Mouse (Mus musculus): ENCODE measurements around the gene Fam186a. TPM values are rescaled to one million over a fixed set of nuclear protein-coding genes. Genes with fewer than 3 reads are reported as not detected.

Fam186a gene
- polyA plus RNA-seq, 1 experiment from 2014 or later: not detected

DNA sequence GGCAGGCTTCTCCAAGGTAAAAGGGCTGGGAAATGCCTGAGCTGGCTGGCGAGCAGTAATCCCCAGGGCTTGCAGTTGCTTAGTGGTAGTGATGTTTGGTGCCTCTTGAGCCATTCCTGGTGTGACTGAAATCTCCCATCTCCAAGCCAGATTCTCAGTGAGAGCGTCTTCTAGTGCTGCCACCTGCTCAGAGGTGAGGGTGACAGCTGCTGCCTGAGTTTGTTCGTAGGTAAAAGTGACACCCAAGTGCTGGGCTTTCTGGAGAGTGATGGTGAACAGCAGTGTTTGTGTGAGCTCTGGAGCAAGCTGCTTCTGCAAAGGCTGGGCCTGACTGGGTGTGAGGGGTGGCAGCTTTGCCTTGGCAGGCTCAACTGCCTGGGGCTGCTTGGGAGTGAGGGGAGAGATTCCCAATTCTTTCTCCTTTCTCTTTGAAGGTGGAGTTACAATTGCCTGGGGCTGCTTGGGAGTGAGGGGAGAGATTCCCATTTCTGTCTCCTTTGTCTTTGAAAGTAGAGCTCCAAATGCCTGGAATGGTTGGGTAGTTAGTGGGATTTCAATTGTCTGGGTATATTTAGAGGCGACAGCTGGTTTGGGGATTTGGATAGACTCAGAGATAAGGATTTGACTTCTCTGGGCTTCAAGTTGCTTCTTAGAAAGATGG lies 25.8 kb downstream of the Fam186a start:
- WGBS: 67% methylated on average over 4 of the region's 4 CpGs
- no peak overlapping the region for H3K4me3 ChIP-seq (ENCODE audit: low read depth, low read length)

GRCm38 (mm10) chr15:99940426-99940825 lies 26.4 kb downstream of the Fam186a start:
- no peaks in the 10 kb centered on the region for H3K9me3 ChIP-seq (ENCODE audit: control insufficient read depth, low read length)
- DNase-seq (ENCODE audit: low spot score) (peak; percentile 16), ATAC-seq (ENCODE audit: low read depth) (no peak)
- no peak overlapping the region for H3K4me2 ChIP-seq (ENCODE audit: low read depth, low read length)
- no peaks in the 10 kb centered on the region for H3K27me3 ChIP-seq (replicated peaks; ENCODE audit: control insufficient read depth, insufficient read depth, low read length)
- H3K27ac ChIP-seq (replicated peaks; ENCODE audit: low read depth, low read length): peak overlapping the region; percentile 7; the same call in 1 of the 2 replicates
- no peaks in the 10 kb centered on the region for H3K36me3 ChIP-seq (ENCODE audit: control insufficient read depth, insufficient read depth, low read length)
- no peak overlapping the region for H3K4me3 ChIP-seq (ENCODE audit: low read depth, low read length)
- H3K9ac ChIP-seq (ENCODE audit: low read depth, low read length): no peak overlapping the region
- WGBS: 45% methylated on average over 2 of the region's 2 CpGs
- H3K4me1 ChIP-seq (ENCODE audit: control insufficient read depth, insufficient read depth, low read length): no peaks in the 10 kb centered on the region

More for the DNA sequence above, 25.8 kb downstream of the Fam186a start:
- H3K27ac ChIP-seq (replicated peaks; ENCODE audit: low read depth, low read length): 0 out of 2 replicates have a peak overlapping the region, but pooled peaks have one; percentile 48
- H3K36me3 ChIP-seq (ENCODE audit: control insufficient read depth, insufficient read depth, low read length): no peaks in the 10 kb centered on the region
- DNase-seq (ENCODE audit: low spot score) (no peak), ATAC-seq (ENCODE audit: low read depth) (no peak)
- no peak overlapping the region for H3K9ac ChIP-seq (ENCODE audit: low read depth, low read length)
- H3K9me3 ChIP-seq (ENCODE audit: control insufficient read depth, low read length): no peaks in the 10 kb centered on the region
- no peaks in the 10 kb centered on the region for H3K4me1 ChIP-seq (ENCODE audit: control insufficient read depth, insufficient read depth, low read length)
- no peaks in the 10 kb centered on the region for H3K27me3 ChIP-seq (replicated peaks; ENCODE audit: control insufficient read depth, insufficient read depth, low read length)
- no peak overlapping the region for H3K4me2 ChIP-seq (ENCODE audit: low read depth, low read length)

- 83% methylated on average over 6 of the region's 8 CpGs for WGBS
- Histone ChIP-seq H3K4me1 (ENCODE audit: control insufficient read depth, insufficient read depth, low read length) (no peaks in the 10 kb centered on the region), H3K27me3 (replicated peaks; ENCODE audit: control insufficient read depth, insufficient read depth, low read length) (no peaks in the 10 kb centered on the region)
Measured at GRCm38 (mm10) chr15:99937841-99938240, 29.0 kb downstream of the Fam186a start.

DNA sequence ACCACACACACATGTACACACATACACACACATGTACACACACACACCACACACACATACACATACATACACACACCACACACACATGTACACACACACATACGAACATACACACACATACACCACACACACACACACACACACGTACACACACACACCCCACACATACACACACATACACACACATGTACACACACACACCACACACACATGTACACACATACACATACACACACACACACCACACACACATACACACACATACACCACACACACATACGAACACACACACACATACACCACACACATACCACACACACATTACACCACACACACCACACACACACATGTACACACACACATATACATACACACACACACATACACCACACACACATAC lies 30.2 kb downstream of the Fam186a start:
- no peaks in the 10 kb centered on the region for H3K27me3 ChIP-seq (replicated peaks; ENCODE audit: control insufficient read depth, insufficient read depth, low read length)
- H3K9me3 ChIP-seq (ENCODE audit: control insufficient read depth, low read length): no peaks in the 10 kb centered on the region
- no peaks in the 10 kb centered on the region for H3K36me3 ChIP-seq (ENCODE audit: control insufficient read depth, insufficient read depth, low read length)
- no peak overlapping the region for H3K4me2 ChIP-seq (ENCODE audit: low read depth, low read length)
- no peak overlapping the region for H3K27ac ChIP-seq (replicated peaks; ENCODE audit: low read depth, low read length)
- DNase-seq (ENCODE audit: low spot score): no peak
- no peak overlapping the region for H3K9ac ChIP-seq (ENCODE audit: low read depth, low read length)
- ATAC-seq (ENCODE audit: low read depth): no peak
- WGBS: 93% methylated on average over 3 of the region's 3 CpGs
- H3K4me3 ChIP-seq (ENCODE audit: low read depth, low read length): no peak overlapping the region
- H3K4me1 ChIP-seq (ENCODE audit: control insufficient read depth, insufficient read depth, low read length): no peaks in the 10 kb centered on the region

More at GRCm38 (mm10) chr15:99937841-99938240, 29.0 kb downstream of the Fam186a start:
- no peak for DNase-seq (ENCODE audit: low spot score)
- Histone ChIP-seq H3K36me3 (ENCODE audit: control insufficient read depth, insufficient read depth, low read length) (no peaks in the 10 kb centered on the region), H3K27ac (replicated peaks; ENCODE audit: low read depth, low read length) (no peak overlapping the region), H3K4me2 (ENCODE audit: low read depth, low read length) (no peak overlapping the region), H3K9me3 (ENCODE audit: control insufficient read depth, low read length) (no peaks in the 10 kb centered on the region), H3K4me3 (ENCODE audit: low read depth, low read length) (no peak overlapping the region), H3K9ac (ENCODE audit: low read depth, low read length) (no peak overlapping the region)
- ATAC-seq (ENCODE audit: low read depth): no peak

DNA sequence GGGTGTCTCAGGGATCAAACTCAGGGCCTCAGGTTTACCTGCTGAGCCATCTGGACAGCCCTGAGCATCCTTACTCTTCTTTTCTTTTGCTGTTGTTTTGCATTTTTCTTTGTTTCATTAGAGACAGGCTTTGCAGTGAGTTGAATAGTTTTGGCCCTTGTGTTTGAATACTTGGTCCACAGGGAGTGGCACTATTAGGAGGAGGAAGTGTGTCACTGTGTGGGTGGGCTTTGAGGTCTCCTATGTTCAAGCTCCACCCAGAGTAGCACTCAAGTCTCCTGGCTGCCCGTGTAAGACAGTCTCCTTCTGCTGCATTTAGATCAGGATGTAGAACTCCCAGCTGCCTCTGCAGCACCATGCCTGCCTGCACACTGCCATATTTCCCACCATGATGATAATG lies 32.4 kb downstream of the Fam186a start:
- no peak overlapping the region for H3K4me2 ChIP-seq (ENCODE audit: low read depth, low read length)
- H3K4me3 ChIP-seq (ENCODE audit: low read depth, low read length): no peak overlapping the region
- no peak overlapping the region for H3K27ac ChIP-seq (replicated peaks; ENCODE audit: low read depth, low read length)
- DNase-seq (ENCODE audit: low spot score) (no peak), ATAC-seq (ENCODE audit: low read depth) (no peak)
- H3K27me3 ChIP-seq (replicated peaks; ENCODE audit: control insufficient read depth, insufficient read depth, low read length): no peaks in the 10 kb centered on the region
- no peaks in the 10 kb centered on the region for H3K4me1 ChIP-seq (ENCODE audit: control insufficient read depth, insufficient read depth, low read length)
- H3K9ac ChIP-seq (ENCODE audit: low read depth, low read length): no peak overlapping the region
- H3K36me3 ChIP-seq (ENCODE audit: control insufficient read depth, insufficient read depth, low read length): no peaks in the 10 kb centered on the region
- no peaks in the 10 kb centered on the region for H3K9me3 ChIP-seq (ENCODE audit: control insufficient read depth, low read length)
- 56% methylated on average over 1 of the region's 1 CpGs for WGBS

GRCm38 (mm10) chr15:99931231-99931630 lies 35.6 kb downstream of the Fam186a start:
- WGBS: 71% methylated on average over 8 of the region's 8 CpGs
- Histone ChIP-seq H3K27ac (replicated peaks; ENCODE audit: low read depth, low read length) (no peak overlapping the region), H3K4me3 (ENCODE audit: low read depth, low read length) (no peak overlapping the region), H3K4me2 (ENCODE audit: low read depth, low read length) (no peak overlapping the region), H3K9ac (ENCODE audit: low read depth, low read length) (no peak overlapping the region), H3K9me3 (ENCODE audit: control insufficient read depth, low read length) (no peaks in the 10 kb centered on the region), H3K27me3 (replicated peaks; ENCODE audit: control insufficient read depth, insufficient read depth, low read length) (no peaks in the 10 kb centered on the region), H3K4me1 (ENCODE audit: control insufficient read depth, insufficient read depth, low read length) (no peaks in the 10 kb centered on the region), H3K36me3 (ENCODE audit: control insufficient read depth, insufficient read depth, low read length) (no peaks in the 10 kb centered on the region)
- DNase-seq (ENCODE audit: low spot score) (no peak), ATAC-seq (ENCODE audit: low read depth) (no peak)

DNA sequence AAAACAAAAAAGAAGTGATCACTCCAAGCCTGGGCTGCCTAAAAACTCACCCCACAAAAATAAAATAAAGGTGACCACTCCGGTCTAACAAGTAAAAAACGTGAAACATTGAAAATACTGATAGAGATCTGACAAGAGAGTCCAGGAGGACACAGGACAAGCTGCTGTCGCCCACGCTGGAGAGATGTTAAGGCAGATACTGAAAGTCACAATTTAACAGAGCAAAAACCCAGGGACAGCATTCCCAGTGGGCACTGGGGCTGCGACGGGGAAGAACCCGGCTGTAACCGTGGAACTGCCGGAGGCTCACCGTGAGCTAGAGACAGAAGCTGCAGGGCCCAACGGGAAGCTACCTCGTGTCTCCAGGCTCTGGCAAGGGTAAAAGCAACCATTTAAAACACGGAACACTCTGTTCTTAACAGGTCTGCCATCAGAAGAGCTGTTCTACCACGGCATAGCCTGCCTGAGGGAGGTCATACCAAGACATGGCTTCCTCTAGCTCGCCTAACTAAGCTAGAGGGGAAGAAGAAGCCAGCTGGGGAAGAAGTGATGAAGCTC lies 47.2 kb downstream of the Fam186a start:
- no peak overlapping the region for H3K4me3 ChIP-seq (ENCODE audit: low read depth, low read length)
- DNase-seq (ENCODE audit: low spot score): no peak
- no peaks in the 10 kb centered on the region for H3K4me1 ChIP-seq (ENCODE audit: control insufficient read depth, insufficient read depth, low read length)
- H3K27me3 ChIP-seq (replicated peaks; ENCODE audit: control insufficient read depth, insufficient read depth, low read length): no peaks in the 10 kb centered on the region
- H3K27ac ChIP-seq (replicated peaks; ENCODE audit: low read depth, low read length): no peak overlapping the region
- H3K9me3 ChIP-seq (ENCODE audit: control insufficient read depth, low read length): no peaks in the 10 kb centered on the region
- 78% methylated on average over 15 of the region's 15 CpGs for WGBS
- ATAC-seq (ENCODE audit: low read depth): no peak
- H3K4me2 ChIP-seq (ENCODE audit: low read depth, low read length): no peak overlapping the region
- no peaks in the 10 kb centered on the region for H3K36me3 ChIP-seq (ENCODE audit: control insufficient read depth, insufficient read depth, low read length)
- no peak overlapping the region for H3K9ac ChIP-seq (ENCODE audit: low read depth, low read length)

- H3K27me3 ChIP-seq (replicated peaks; ENCODE audit: control insufficient read depth, insufficient read depth, low read length): no peaks in the 10 kb centered on the region
- H3K9ac ChIP-seq (ENCODE audit: low read depth, low read length): no peak overlapping the region
- no peaks in the 10 kb centered on the region for H3K9me3 ChIP-seq (ENCODE audit: control insufficient read depth, low read length)
- no peak overlapping the region for H3K4me2 ChIP-seq (ENCODE audit: low read depth, low read length)
- H3K4me3 ChIP-seq (ENCODE audit: low read depth, low read length): no peak overlapping the region
- ATAC-seq (ENCODE audit: low read depth): no peak
- 78% methylated on average over 3 of the region's 3 CpGs for WGBS
- H3K4me1 ChIP-seq (ENCODE audit: control insufficient read depth, insufficient read depth, low read length): no peaks in the 10 kb centered on the region
- DNase-seq (ENCODE audit: low spot score): no peak
- H3K36me3 ChIP-seq (ENCODE audit: control insufficient read depth, insufficient read depth, low read length): no peaks in the 10 kb centered on the region
- no peak overlapping the region for H3K27ac ChIP-seq (replicated peaks; ENCODE audit: low read depth, low read length)
Measured at GRCm38 (mm10) chr15:99917264-99917663, 49.6 kb downstream of the Fam186a start.

DNA sequence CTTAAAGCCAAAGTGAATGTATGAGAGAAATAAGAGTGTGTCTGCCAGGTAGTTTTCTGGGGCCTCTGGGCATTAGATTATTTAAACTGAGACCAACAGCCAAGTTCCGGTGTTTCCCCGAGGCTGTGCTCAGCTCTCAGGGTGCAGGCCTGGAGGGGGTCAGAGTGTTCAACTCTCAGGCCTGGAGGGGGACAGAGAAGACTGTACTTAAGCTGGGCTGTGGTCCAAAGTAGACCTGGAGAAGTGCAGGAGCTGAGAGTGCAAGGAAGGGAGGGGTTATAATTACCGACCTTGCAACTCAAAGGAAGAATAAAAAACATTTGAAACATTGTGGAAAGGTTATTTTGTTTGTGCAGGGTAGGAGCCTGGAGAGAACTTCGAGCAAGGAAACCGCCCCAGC lies 52.2 kb downstream of the Fam186a start:
- no peak overlapping the region for H3K9ac ChIP-seq (ENCODE audit: low read depth, low read length)
- H3K4me3 ChIP-seq (ENCODE audit: low read depth, low read length): no peak overlapping the region
- H3K27me3 ChIP-seq (replicated peaks; ENCODE audit: control insufficient read depth, insufficient read depth, low read length): no peaks in the 10 kb centered on the region
- ATAC-seq (ENCODE audit: low read depth): no peak
- no peak overlapping the region for H3K4me2 ChIP-seq (ENCODE audit: low read depth, low read length)
- DNase-seq (ENCODE audit: low spot score): no peak
- H3K9me3 ChIP-seq (ENCODE audit: control insufficient read depth, low read length): no peaks in the 10 kb centered on the region
- no peaks in the 10 kb centered on the region for H3K4me1 ChIP-seq (ENCODE audit: control insufficient read depth, insufficient read depth, low read length)
- 55% methylated on average over 5 of the region's 5 CpGs for WGBS
- H3K36me3 ChIP-seq (ENCODE audit: control insufficient read depth, insufficient read depth, low read length): no peaks in the 10 kb centered on the region
- H3K27ac ChIP-seq (replicated peaks; ENCODE audit: low read depth, low read length): no peak overlapping the region

Measured in embryonic facial prominence, embryonic 14.5 days (tissue).